In the genomic region with DNA sequence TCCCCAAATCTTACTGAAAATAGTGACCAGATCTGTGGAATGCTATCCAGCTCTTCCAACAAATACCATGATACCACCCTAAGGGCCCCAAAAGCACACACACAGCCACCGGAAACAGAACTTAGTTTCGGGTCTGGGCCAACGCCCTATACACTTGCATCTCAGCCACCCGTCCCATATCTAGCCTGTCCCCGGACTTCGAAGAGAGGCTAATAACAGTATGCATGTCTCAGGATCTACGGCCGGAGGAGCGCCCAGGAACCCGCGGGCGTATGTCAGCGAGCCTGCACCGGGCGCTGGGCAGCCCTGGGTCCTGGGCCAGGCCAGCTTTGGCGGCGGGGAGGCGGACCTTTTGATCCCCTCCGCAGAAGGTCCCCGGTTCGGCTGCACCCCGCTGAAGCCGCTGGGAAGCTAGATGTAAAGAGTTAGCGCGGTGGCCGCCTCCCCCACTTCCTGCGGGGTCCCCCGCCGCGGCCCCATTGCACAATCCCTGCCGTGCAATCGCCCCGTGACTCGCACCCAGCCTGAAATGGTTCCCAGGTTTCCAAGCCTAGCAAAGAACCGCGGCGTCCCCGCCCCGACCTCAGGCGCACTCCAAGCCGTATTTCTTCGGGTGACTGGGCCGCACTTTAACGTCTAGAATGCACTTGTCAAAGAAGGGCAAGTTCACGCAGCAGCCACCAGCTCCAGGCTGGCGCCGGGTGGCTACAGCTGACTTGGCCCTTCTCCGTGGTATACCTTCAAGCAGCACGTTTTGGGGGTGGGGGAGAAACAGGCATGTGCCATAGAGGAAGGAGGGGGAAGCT, we compare ENCODE assay signal across 8 mouse cellular contexts. TPM values are rescaled to one million over a fixed set of nuclear protein-coding genes. Genes with fewer than 3 reads are reported as not detected.
DNase-seq lines count a peak whose midpoint lies in the region; ATAC-seq and TF ChIP-seq lines count a peak whose summit lies in the region.

No protein-coding gene starts in this region.

- TF ChIP-seq EP300 in liver, embryonic 14.5 days (IDR thresholded peaks at IDR 0.05; ENCODE audit: low read depth), result no peak

- peaks cover 15% of the 10 kb centered on the region for H3K27me3 ChIP-seq in liver, embryonic 14.5 days (ENCODE audit: control insufficient read depth, insufficient read depth, low read length)
- no peaks in the 10 kb centered on the region for H3K27me3 ChIP-seq in stomach, embryonic 16.5 days (ENCODE audit: control insufficient read depth, insufficient read depth, low read length)

- H3K4me3 ChIP-seq in liver, embryonic 14.5 days (ENCODE audit: insufficient read depth in 1 of 2, low read depth in 2 of 2, low read length in 2 of 2), result peak overlapping the region; percentile 53 to 56
- peak overlapping the region; percentile 53 for H3K4me3 ChIP-seq in stomach, embryonic 16.5 days (replicated peaks; ENCODE audit: low read length)

- peak; percentile 21 for DNase-seq in right cerebral cortex, adult 18-20 months
- DNase-seq in right cerebral cortex, postnatal 25 days, result no peak
- peak; percentile 14 to 19 for DNase-seq in cerebellum, postnatal 36 days
- DNase-seq in gastrocnemius, postnatal 36 days, result peak; percentile 60 to 71
- DNase-seq in liver, embryonic 14.5 days (ENCODE audit: low read depth in 3 of 3, low spot score in 3 of 3), result peak in 1 of 3 experiments; percentile 22
- peak; percentile 75 for DNase-seq in naive thymus-derived CD4-positive, alpha-beta T cell, adult 2 months (ENCODE audit: low read depth)

- intact Hi-C loops in gastrocnemius, postnatal 36 days (cut with DNase I), result no loop called here

- no peaks in the 10 kb centered on the region for H3K36me3 ChIP-seq in liver, embryonic 14.5 days (replicated peaks; ENCODE audit: control insufficient read depth, insufficient read depth, low read depth)
- no peaks in the 10 kb centered on the region for H3K36me3 ChIP-seq in stomach, embryonic 16.5 days (ENCODE audit: control insufficient read depth, insufficient read depth, low read length)

- 2% methylated on average over 49 of the region's 49 CpGs for WGBS in liver, embryonic 14.5 days (ENCODE audit: insufficient replicate concordance)
- WGBS in stomach, embryonic 16.5 days, result 3% methylated on average over 49 of the region's 49 CpGs

- peak overlapping the region; percentile 49 for H3K27ac ChIP-seq in liver, embryonic 14.5 days
- peak overlapping the region; percentile 91 for H3K27ac ChIP-seq in stomach, embryonic 16.5 days (ENCODE audit: low read length)

- H3K4me1 ChIP-seq in liver, embryonic 14.5 days (replicated peaks; ENCODE audit: control insufficient read depth in 2 of 2, insufficient read depth in 2 of 2, low read length in 1 of 2), result peaks cover 3 to 14% of the 10 kb centered on the region in 2 experiments
- H3K4me1 ChIP-seq in stomach, embryonic 16.5 days (ENCODE audit: control insufficient read depth, insufficient read depth, low read length), result peaks cover 7% of the 10 kb centered on the region

- peak; percentile 58 for ATAC-seq in inflammation-experienced regulatory T-cells, adult 6 months
- ATAC-seq in liver, embryonic 14.5 days (ENCODE audit: insufficient read depth), result peak; percentile 57
- ATAC-seq in stomach, embryonic 16.5 days (ENCODE audit: insufficient read depth, low FRiP score), result peak; percentile 41; the same call in 1 of the 2 replicates

- H3K9me3 ChIP-seq in liver, embryonic 14.5 days (ENCODE audit: control insufficient read depth, low read length), result no peaks in the 10 kb centered on the region
- H3K9me3 ChIP-seq in stomach, embryonic 16.5 days (replicated peaks; ENCODE audit: control insufficient read depth, low read length), result no peaks in the 10 kb centered on the region

- peak overlapping the region; percentile 85 for H3K4me2 ChIP-seq in liver, embryonic 14.5 days (ENCODE audit: low read depth)
- H3K4me2 ChIP-seq in stomach, embryonic 16.5 days (ENCODE audit: low read depth, low read length), result peak overlapping the region; percentile 90

- peak overlapping the region; percentile 58 for H3K9ac ChIP-seq in liver, embryonic 14.5 days (replicated peaks)
- H3K9ac ChIP-seq in stomach, embryonic 16.5 days (ENCODE audit: low read length), result peak overlapping the region; percentile 82

- no peak for TF ChIP-seq CTCF in liver, embryonic 14.5 days (IDR thresholded peaks at IDR 0.05; ENCODE audit: low read depth)

RNA-seq across cellular contexts. Expression of a gene that starts 27.9 kb away (rescaled TPM):
- 100 to 1,000 TPM; 100 to 109 TPM for total RNA-seq in gastrocnemius, postnatal 36 days (2021)
- polyA plus RNA-seq in inflammation-experienced regulatory T-cells, adult 6 months (2017; shearing (Covaris generic)), result 100 to 1,000 TPM; 317 to 371 (median 344) TPM
- 13.0 and 19.8 TPM in 2 replicates for polyA plus RNA-seq in liver, embryonic 14.5 days (2012; rRNA removed)
- 38.2 and 43.2 TPM in 2 replicates for polyA plus RNA-seq in liver, embryonic 14.5 days (2014; fragmentation: Nextera tagmentation; extraction: Ambion mirVana)
- 91.4 and 95.3 TPM in 2 replicates for polyA plus RNA-seq in stomach, embryonic 16.5 days (2015; fragmentation: Nextera tagmentation; extraction: Ambion mirVana)
